Mouse (Mus musculus) embryonic facial prominence, embryonic 15.5 days (tissue): ENCODE results near the gene 4930447F04Rik. TPM values are rescaled to one million over a fixed set of nuclear protein-coding genes. Genes with fewer than 3 reads are reported as not detected.

Source experiments
- ATAC-seq: fragments of 200-750 bp; cut with Nextera tagmentation; 2 replicates; pipeline ENCODE4 v1.8.0; 2017; ENCODE audit warnings: low read depth, moderate TSS enrichment; ENCODE audit not compliant: insufficient number of reproducible peaks, low FRiP score, low TSS enrichment
- H3K27ac ChIP-seq: fragments of 300-500 bp; sonication (generic); replicated peaks from 2 replicates; pipeline ENCODE4 v1.5.1; 2015; ENCODE audit warnings: mild to moderate bottlenecking, inconsistent platforms
- H3K27me3 ChIP-seq: fragments of 300-500 bp; sonication (generic); 2 replicates; pipeline ENCODE4 v1.6.1; 2015; ENCODE audit warnings: inconsistent platforms
- H3K36me3 ChIP-seq: fragments of 300-500 bp; sonication (generic); 2 replicates; pipeline ENCODE4 v1.6.1; 2015; ENCODE audit warnings: mild to moderate bottlenecking, inconsistent platforms
- H3K4me1 ChIP-seq: fragments of 300-500 bp; sonication (generic); 2 replicates; pipeline ENCODE4 v1.6.1; 2015; ENCODE audit warnings: inconsistent platforms
- H3K4me2 ChIP-seq: fragments of 300-500 bp; sonication (generic); replicated peaks from 2 replicates; pipeline ENCODE4 v1.6.1; 2015; ENCODE audit warnings: mild to moderate bottlenecking, inconsistent platforms
- H3K4me3 ChIP-seq: fragments of 300-500 bp; sonication (generic); replicated peaks from 2 replicates; pipeline ENCODE4 v1.5.1; 2015; ENCODE audit warnings: mild to moderate bottlenecking, inconsistent platforms
- H3K9ac ChIP-seq: fragments of 300-500 bp; sonication (generic); 2 replicates; pipeline ENCODE4 v1.6.1; 2015; ENCODE audit warnings: inconsistent platforms
- H3K9me3 ChIP-seq: fragments of 300-500 bp; sonication (generic); replicated peaks from 2 replicates; pipeline ENCODE4 v1.6.1; 2016; ENCODE audit warnings: inconsistent platforms
- WGBS: fragments of 180-500 bp; shearing (Covaris S2); methylation state at CpG from one replicate; pipeline ENCODE4 v1.1.7; 2015; 5-methylcytosine and 5-hydroxymethylcytosine counted together
- polyA plus RNA-seq: library from polyadenylated mRNA; unstranded; fragments of >200 nt; fragmentation: Nextera tagmentation; extraction: Ambion mirVana; gene quantifications from 2 replicates; pipeline ENCODE4 v1.2.1, GENCODE M21; 2015

The 4930447F04Rik gene
- polyA plus RNA-seq: not detected in 2 replicates

- no peak for ATAC-seq
- WGBS: 68% methylated on average over 1 of the region's 1 CpGs
- Histone ChIP-seq H3K4me2 (no peak within 1 kb of the TSS), H3K27ac (no peak within 1 kb of the TSS), H3K36me3 (no peaks in the 10 kb centered on the region), H3K27me3 (no peaks in the 10 kb centered on the region), H3K9me3 (no peaks in the 10 kb centered on the region), H3K4me1 (no peaks in the 10 kb centered on the region), H3K4me3 (no peak within 1 kb of the TSS), H3K9ac (no peak within 1 kb of the TSS)
Measured at GRCm38 (mm10) chrX:66304124-66304523, at the start of gene 4930447F04Rik. Gene 4930447F04Rik, minus strand, starts transcription at chrX:66304224.
